8 mouse cellular contexts compared by ENCODE assay signal in the genomic region with DNA sequence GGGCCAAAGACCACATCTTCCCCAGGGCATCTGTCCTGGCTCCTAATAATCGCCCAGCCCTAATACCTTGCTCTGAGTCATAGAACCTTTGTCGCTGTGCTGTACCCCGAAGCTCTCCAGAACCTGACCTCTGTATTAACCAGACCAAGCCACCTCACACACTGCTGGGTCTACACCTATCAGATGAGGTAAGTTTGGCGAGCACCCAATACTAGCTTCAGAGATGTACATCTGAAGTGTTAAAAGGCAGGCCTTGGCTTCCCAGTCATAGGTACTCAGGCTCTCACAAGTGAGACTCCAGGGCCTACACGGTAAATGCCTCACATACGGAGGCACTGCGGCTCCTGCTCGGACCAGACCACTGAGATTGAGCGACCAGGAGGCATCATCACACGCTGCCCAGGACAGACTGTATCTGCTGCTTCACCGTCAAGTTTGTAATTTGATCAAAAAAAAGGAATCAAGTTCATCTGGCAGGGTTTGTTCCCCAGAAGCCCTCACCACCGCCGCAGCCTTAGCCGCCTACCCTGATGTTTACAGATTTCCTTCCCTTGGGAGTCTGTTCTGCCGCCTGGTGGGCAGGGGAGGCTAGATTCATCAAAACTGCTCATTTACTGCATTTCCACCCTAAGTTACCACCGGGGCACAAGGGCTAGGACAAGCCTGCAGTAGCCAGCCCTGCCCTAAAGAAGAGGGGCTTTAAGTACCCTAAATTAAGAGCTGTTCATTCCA. TPM values are rescaled to one million over a fixed set of nuclear protein-coding genes. Genes with fewer than 3 reads are reported as not detected.
DNase-seq lines count a peak whose midpoint lies in the region; ATAC-seq and TF ChIP-seq lines count a peak whose summit lies in the region.

No protein-coding gene starts in this region.

- no peak for TF ChIP-seq EP300 in stomach, postnatal 0 days (optimal IDR thresholded peaks at IDR 0.05)

- H3K36me3 ChIP-seq in heart, embryonic 12.5 days: peaks cover 35% of the 10 kb centered on the region
- H3K36me3 ChIP-seq in limb, embryonic 12.5 days: peaks cover 55% of the 10 kb centered on the region
- H3K36me3 ChIP-seq in stomach, postnatal 0 days (ENCODE audit: control insufficient read depth, insufficient read depth, low read length): peaks cover 7% of the 10 kb centered on the region
- peaks cover 16% of the 10 kb centered on the region; the same call in 1 of the 2 replicates for H3K36me3 ChIP-seq in heart, embryonic 11.5 days (ENCODE audit: control insufficient read depth, insufficient read depth, low read length)

- H3K4me2 ChIP-seq in heart, embryonic 12.5 days: no peak overlapping the region
- peak overlapping the region; percentile 85 for H3K4me2 ChIP-seq in limb, embryonic 12.5 days
- no peak overlapping the region for H3K4me2 ChIP-seq in stomach, postnatal 0 days (replicated peaks; ENCODE audit: low read depth)
- H3K4me2 ChIP-seq in heart, embryonic 11.5 days: no peak overlapping the region; the same call in 1 of the 2 replicates

- TF ChIP-seq CTCF in stomach, postnatal 0 days (IDR thresholded peaks at IDR 0.05; ENCODE audit: low read depth): peak; percentile 61

- no peak overlapping the region for H3K27ac ChIP-seq in heart, embryonic 12.5 days (ENCODE audit: poor library complexity, severe bottlenecking)
- no peak overlapping the region for H3K27ac ChIP-seq in limb, embryonic 12.5 days
- H3K27ac ChIP-seq in stomach, postnatal 0 days (replicated peaks): no peak overlapping the region
- no peak overlapping the region for H3K27ac ChIP-seq in heart, embryonic 11.5 days (ENCODE audit: low read depth, low read length)

- peaks cover 54% of the 10 kb centered on the region for H3K4me1 ChIP-seq in heart, embryonic 12.5 days (replicated peaks)
- peaks cover 49% of the 10 kb centered on the region for H3K4me1 ChIP-seq in limb, embryonic 12.5 days (replicated peaks)
- 0 out of 2 replicates have a peak, but pooled peaks cover under 1% of the 10 kb centered on the region for H3K4me1 ChIP-seq in stomach, postnatal 0 days (replicated peaks; ENCODE audit: control insufficient read depth, insufficient read depth)
- H3K4me1 ChIP-seq in heart, embryonic 11.5 days (ENCODE audit: control insufficient read depth, insufficient read depth, low read length): peaks cover 37% of the 10 kb centered on the region

- 83% methylated on average over 16 of the region's 16 CpGs for WGBS in heart, embryonic 12.5 days
- WGBS in limb, embryonic 12.5 days: 84% methylated on average over 16 of the region's 16 CpGs
- WGBS in stomach, postnatal 0 days: 73% methylated on average over 16 of the region's 16 CpGs
- 78% methylated on average over 16 of the region's 16 CpGs for WGBS in heart, embryonic 11.5 days (ENCODE audit: insufficient replicate concordance)

- H3K4me3 ChIP-seq in heart, embryonic 12.5 days: no peak overlapping the region
- no peak overlapping the region for H3K4me3 ChIP-seq in limb, embryonic 12.5 days (replicated peaks)
- no peak overlapping the region for H3K4me3 ChIP-seq in stomach, postnatal 0 days (ENCODE audit: low read depth, low read length)
- H3K4me3 ChIP-seq in heart, embryonic 11.5 days (ENCODE audit: low read depth, low read length): no peak overlapping the region

- no peaks in the 10 kb centered on the region for H3K9me3 ChIP-seq in heart, embryonic 12.5 days (replicated peaks)
- no peaks in the 10 kb centered on the region for H3K9me3 ChIP-seq in limb, embryonic 12.5 days
- no peaks in the 10 kb centered on the region for H3K9me3 ChIP-seq in stomach, postnatal 0 days (ENCODE audit: control insufficient read depth, low read length)
- no peaks in the 10 kb centered on the region for H3K9me3 ChIP-seq in heart, embryonic 11.5 days (replicated peaks; ENCODE audit: control insufficient read depth, low read length)

- 0 out of 2 replicates have a peak overlapping the region, but pooled peaks have one; percentile 97 for H3K9ac ChIP-seq in heart, embryonic 12.5 days
- H3K9ac ChIP-seq in limb, embryonic 12.5 days (replicated peaks): no peak overlapping the region
- no peak overlapping the region for H3K9ac ChIP-seq in stomach, postnatal 0 days (ENCODE audit: low read length)
- H3K9ac ChIP-seq in heart, embryonic 11.5 days (ENCODE audit: low read depth, low read length): no peak overlapping the region

- DNase-seq in heart, postnatal 4 days: no peak
- DNase-seq in right cerebral cortex, adult 18-20 months: peak; percentile 65
- no peak for DNase-seq in right cerebral cortex, postnatal 36 days (ENCODE audit: low spot score in 2 of 2)
- DNase-seq in stomach, postnatal 0 days (ENCODE audit: low spot score): no peak
- DNase-seq in adrenal gland, postnatal 36 days: no peak

- H3K27me3 ChIP-seq in heart, embryonic 12.5 days (replicated peaks): no peaks in the 10 kb centered on the region
- H3K27me3 ChIP-seq in limb, embryonic 12.5 days: no peaks in the 10 kb centered on the region
- H3K27me3 ChIP-seq in stomach, postnatal 0 days (ENCODE audit: control insufficient read depth, insufficient read depth, low read length): no peaks in the 10 kb centered on the region
- no peaks in the 10 kb centered on the region for H3K27me3 ChIP-seq in heart, embryonic 11.5 days (ENCODE audit: control insufficient read depth, insufficient read depth, low read length)

- ATAC-seq in heart, embryonic 12.5 days (ENCODE audit: insufficient number of reproducible peaks, low FRiP score): no peak
- no peak for ATAC-seq in limb, embryonic 12.5 days (ENCODE audit: insufficient number of reproducible peaks, insufficient read depth, low FRiP score, low TSS enrichment, low read depth)
- no peak for ATAC-seq in stomach, postnatal 0 days (ENCODE audit: low FRiP score, low TSS enrichment)
- ATAC-seq in heart, embryonic 11.5 days (replicated peaks; ENCODE audit: insufficient number of reproducible peaks, low FRiP score, low TSS enrichment): no peak

RNA-seq across cellular contexts. Expression of a gene that starts 2.2 kb away (rescaled TPM):
- 65.4 and 69.5 TPM in 2 replicates for polyA plus RNA-seq in heart, embryonic 12.5 days (2016; fragmentation: Nextera tagmentation; extraction: Ambion mirVana)
- total RNA-seq in heart, postnatal 4 days (2021): 10 to 100 TPM; 58.3 to 65.2 TPM
- 59.0 and 67.8 TPM in 2 replicates for polyA plus RNA-seq in limb, embryonic 12.5 days (2016; fragmentation: Nextera tagmentation; extraction: Ambion mirVana)
- polyA plus RNA-seq in stomach, postnatal 0 days (2015; fragmentation: Nextera tagmentation; extraction: Ambion mirVana): 35.0 and 38.6 TPM in 2 replicates
- polyA plus RNA-seq in heart, embryonic 11.5 days (2014; fragmentation: Nextera tagmentation; extraction: Ambion mirVana): 61.8 and 65.6 TPM in 2 replicates
- 10 to 100 TPM; 45.8 to 54.6 TPM for total RNA-seq in adrenal gland, postnatal 36 days (2021)

RNA-seq across cellular contexts. Expression of a gene that starts 44.8 kb away (rescaled TPM):
- 0.77 and 1.1 TPM in 2 replicates for polyA plus RNA-seq in heart, embryonic 12.5 days (2016; fragmentation: Nextera tagmentation; extraction: Ambion mirVana)
- 10 to 100 TPM; 11.1 to 11.9 TPM for total RNA-seq in heart, postnatal 4 days (2021)
- 0.64 and 0.68 TPM in 2 replicates for polyA plus RNA-seq in limb, embryonic 12.5 days (2016; fragmentation: Nextera tagmentation; extraction: Ambion mirVana)
- polyA plus RNA-seq in stomach, postnatal 0 days (2015; fragmentation: Nextera tagmentation; extraction: Ambion mirVana): 2.1 and 3.1 TPM in 2 replicates
- 0.37 and 0.66 TPM in 2 replicates for polyA plus RNA-seq in heart, embryonic 11.5 days (2014; fragmentation: Nextera tagmentation; extraction: Ambion mirVana)
- total RNA-seq in adrenal gland, postnatal 36 days (2021): 10 to 100 TPM; 33.9 to 59.2 TPM

RNA-seq across cellular contexts. Expression of a gene that starts 57.3 kb away (rescaled TPM):
- polyA plus RNA-seq in heart, embryonic 12.5 days (2016; fragmentation: Nextera tagmentation; extraction: Ambion mirVana): 17.9 and 18.8 TPM in 2 replicates
- 10 to 100 TPM; 18.2 to 18.3 TPM for total RNA-seq in heart, postnatal 4 days (2021)
- polyA plus RNA-seq in limb, embryonic 12.5 days (2016; fragmentation: Nextera tagmentation; extraction: Ambion mirVana): 29.6 and 33.1 TPM in 2 replicates
- polyA plus RNA-seq in stomach, postnatal 0 days (2015; fragmentation: Nextera tagmentation; extraction: Ambion mirVana): 9.6 and 12.0 TPM in 2 replicates
- polyA plus RNA-seq in heart, embryonic 11.5 days (2014; fragmentation: Nextera tagmentation; extraction: Ambion mirVana): 18.7 and 19.1 TPM in 2 replicates
- total RNA-seq in adrenal gland, postnatal 36 days (2021): 10 to 100 TPM; 24.1 to 26.2 TPM
